Mouse (Mus musculus): ENCODE data around the gene Fam102a. TPM values are rescaled to one million over a fixed set of nuclear protein-coding genes. Genes with fewer than 3 reads are reported as not detected.

Fam102a gene
- polyA plus RNA-seq, 1 experiment from 2014 or later: 13.1 TPM

DNA sequence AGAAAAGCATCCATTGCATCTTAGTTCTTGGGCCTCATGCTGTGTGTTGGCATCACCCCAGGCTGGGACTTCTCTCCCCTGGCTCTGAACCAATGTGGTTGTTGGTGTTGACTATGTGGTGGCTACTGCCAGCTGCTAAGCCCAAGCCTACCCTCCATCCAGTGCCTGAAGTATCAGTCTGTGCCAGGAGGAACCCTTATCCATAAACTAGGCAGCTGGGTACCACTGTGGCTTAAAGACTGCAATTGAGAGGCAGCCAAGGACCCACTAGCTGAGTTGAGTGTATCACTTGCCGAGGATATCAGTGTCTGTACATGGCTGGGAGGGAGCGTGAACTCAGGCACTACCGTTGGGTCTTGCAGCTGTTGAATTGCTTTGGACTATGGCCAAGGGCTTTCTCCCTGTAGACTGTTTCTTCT lies 7.9 kb downstream of the Fam102a start:
- ATAC-seq (ENCODE audit: insufficient read depth, low FRiP score, low TSS enrichment): no peak

DNA sequence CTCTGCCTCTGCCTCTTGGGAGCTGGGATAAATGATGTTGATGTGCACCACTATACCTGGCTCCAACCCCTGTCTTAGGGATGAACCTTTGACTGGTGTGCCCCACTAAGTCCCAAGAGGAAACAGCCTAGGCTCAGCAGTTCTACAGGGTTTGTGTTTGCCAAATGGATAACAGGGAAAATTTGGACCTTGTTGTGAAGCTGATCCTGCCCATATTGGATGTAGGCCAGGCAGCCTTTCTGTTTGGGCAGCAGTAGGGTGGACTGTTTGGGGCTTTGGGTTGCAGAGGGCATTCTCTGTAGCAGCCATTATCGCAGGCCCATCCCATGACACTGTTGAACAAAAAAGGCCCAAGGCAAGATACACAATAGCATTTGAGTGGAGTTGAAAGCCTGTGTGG lies 11.8 kb downstream of the Fam102a start:
- no peaks in the 10 kb centered on the region; the same call in 1 of the 2 replicates for H3K36me3 ChIP-seq (ENCODE audit: control insufficient read depth, insufficient read depth, low read length)
- no peak overlapping the region for H3K27ac ChIP-seq (ENCODE audit: low read depth, low read length)
- no peak for ATAC-seq (ENCODE audit: insufficient read depth, low FRiP score, low TSS enrichment)
- 89% methylated on average over 1 of the region's 1 CpGs for WGBS
- H3K9ac ChIP-seq (ENCODE audit: low read length): no peak overlapping the region
- H3K4me3 ChIP-seq (ENCODE audit: low read depth, low read length): no peak overlapping the region
- DNase-seq (ENCODE audit: low spot score): no peak
- no peak overlapping the region for H3K4me2 ChIP-seq (ENCODE audit: low read depth)
- H3K9me3 ChIP-seq (ENCODE audit: control insufficient read depth, low read length): no peaks in the 10 kb centered on the region
- no peaks in the 10 kb centered on the region for H3K4me1 ChIP-seq (ENCODE audit: control insufficient read depth, insufficient read depth, low read length)
- no peaks in the 10 kb centered on the region for H3K27me3 ChIP-seq (ENCODE audit: control insufficient read depth, insufficient read depth, low read length)

More for the DNA sequence above, 7.9 kb downstream of the Fam102a start:
- DNase-seq (ENCODE audit: low spot score): no peak
- no peak overlapping the region for H3K9ac ChIP-seq (ENCODE audit: low read length)
- peaks cover 19% of the 10 kb centered on the region for H3K4me1 ChIP-seq (ENCODE audit: control insufficient read depth, insufficient read depth, low read length)
- no peak overlapping the region for H3K4me2 ChIP-seq (ENCODE audit: low read depth)
- no peaks in the 10 kb centered on the region for H3K9me3 ChIP-seq (ENCODE audit: control insufficient read depth, low read length)
- no peak overlapping the region for H3K4me3 ChIP-seq (ENCODE audit: low read depth, low read length)
- H3K36me3 ChIP-seq (ENCODE audit: control insufficient read depth, insufficient read depth, low read length): no peaks in the 10 kb centered on the region; the same call in 1 of the 2 replicates
- WGBS: 91% methylated on average over 3 of the region's 3 CpGs
- no peak overlapping the region for H3K27ac ChIP-seq (ENCODE audit: low read depth, low read length)
- H3K27me3 ChIP-seq (ENCODE audit: control insufficient read depth, insufficient read depth, low read length): no peaks in the 10 kb centered on the region

DNA sequence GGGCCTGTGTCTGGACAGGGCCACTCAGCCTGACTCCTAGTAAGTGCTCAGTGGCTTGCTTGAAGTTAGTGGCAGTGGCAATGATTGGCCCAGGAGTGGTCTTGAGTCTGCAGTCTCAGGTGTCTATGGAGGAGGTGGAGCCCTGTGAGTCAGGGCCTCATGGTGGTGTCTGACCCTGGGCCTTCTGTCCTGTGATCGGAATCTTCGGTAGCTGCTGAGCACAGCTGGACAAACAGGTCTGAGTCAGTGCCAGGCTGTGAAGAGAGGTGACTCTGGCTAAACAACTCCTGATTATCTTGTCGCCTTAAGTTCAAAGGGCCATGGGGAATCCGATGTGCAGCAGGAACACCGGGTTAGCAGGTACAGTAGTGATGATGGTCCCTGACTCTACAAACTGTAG lies 12.2 kb downstream of the Fam102a start:
- WGBS: 78% methylated on average over 5 of the region's 5 CpGs
- H3K9me3 ChIP-seq (ENCODE audit: control insufficient read depth, low read length): no peaks in the 10 kb centered on the region
- no peak overlapping the region for H3K4me2 ChIP-seq (ENCODE audit: low read depth)
- H3K36me3 ChIP-seq (ENCODE audit: control insufficient read depth, insufficient read depth, low read length): no peaks in the 10 kb centered on the region; the same call in 1 of the 2 replicates
- DNase-seq (ENCODE audit: low spot score) (no peak), ATAC-seq (ENCODE audit: insufficient read depth, low FRiP score, low TSS enrichment) (no peak)
- no peaks in the 10 kb centered on the region for H3K4me1 ChIP-seq (ENCODE audit: control insufficient read depth, insufficient read depth, low read length)
- no peak overlapping the region for H3K9ac ChIP-seq (ENCODE audit: low read length)
- H3K27me3 ChIP-seq (ENCODE audit: control insufficient read depth, insufficient read depth, low read length): no peaks in the 10 kb centered on the region
- no peak overlapping the region for H3K4me3 ChIP-seq (ENCODE audit: low read depth, low read length)
- H3K27ac ChIP-seq (ENCODE audit: low read depth, low read length): no peak overlapping the region

DNA sequence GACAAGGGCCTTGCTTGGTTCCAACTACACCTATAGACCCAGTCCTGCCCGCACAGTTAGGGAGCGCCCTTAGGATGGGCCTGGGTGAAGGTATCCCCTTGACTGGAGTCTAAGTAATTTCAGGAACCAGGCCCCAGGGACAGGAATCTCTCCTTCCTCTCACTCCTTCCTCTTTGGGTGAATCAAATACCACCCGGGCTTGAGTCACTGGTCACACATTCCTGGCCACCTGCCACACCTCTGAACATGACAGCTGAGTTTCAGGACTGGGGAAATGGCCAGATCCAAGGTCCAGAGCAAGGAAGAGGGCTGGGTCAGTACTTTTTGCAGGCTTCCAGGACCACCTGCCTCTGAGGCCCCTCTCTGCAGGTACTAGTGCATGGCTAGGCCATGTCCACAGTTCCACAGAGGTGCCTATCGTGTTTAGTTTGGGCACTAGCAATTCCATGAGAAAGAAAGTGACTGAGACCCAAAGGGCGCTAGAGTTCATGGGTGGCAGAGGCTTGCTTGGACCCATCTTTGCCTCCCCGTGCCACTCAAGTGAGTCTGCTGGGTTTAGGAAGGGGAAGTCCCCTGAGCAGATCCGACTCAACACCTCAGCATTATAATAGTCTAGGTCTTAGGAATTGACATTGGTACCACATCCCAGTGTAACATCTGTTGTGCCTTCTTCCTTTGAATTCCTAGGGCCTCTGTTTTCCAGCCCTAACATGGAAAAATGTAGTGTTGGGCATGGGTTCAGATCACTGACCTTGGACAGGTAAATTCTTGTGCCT lies 13.0 kb downstream of the Fam102a start:
- Histone ChIP-seq H3K27me3 (ENCODE audit: control insufficient read depth, insufficient read depth, low read length) (no peaks in the 10 kb centered on the region), H3K4me3 (ENCODE audit: low read depth, low read length) (no peak overlapping the region), H3K36me3 (ENCODE audit: control insufficient read depth, insufficient read depth, low read length) (no peaks in the 10 kb centered on the region; the same call in 1 of the 2 replicates), H3K4me2 (ENCODE audit: low read depth) (no peak overlapping the region), H3K9ac (ENCODE audit: low read length) (no peak overlapping the region), H3K27ac (ENCODE audit: low read depth, low read length) (no peak overlapping the region), H3K9me3 (ENCODE audit: control insufficient read depth, low read length) (no peaks in the 10 kb centered on the region), H3K4me1 (ENCODE audit: control insufficient read depth, insufficient read depth, low read length) (no peaks in the 10 kb centered on the region)
- no peak for DNase-seq (ENCODE audit: low spot score)
- 93% methylated on average over 7 of the region's 7 CpGs for WGBS
- ATAC-seq (ENCODE audit: insufficient read depth, low FRiP score, low TSS enrichment): no peak

DNA sequence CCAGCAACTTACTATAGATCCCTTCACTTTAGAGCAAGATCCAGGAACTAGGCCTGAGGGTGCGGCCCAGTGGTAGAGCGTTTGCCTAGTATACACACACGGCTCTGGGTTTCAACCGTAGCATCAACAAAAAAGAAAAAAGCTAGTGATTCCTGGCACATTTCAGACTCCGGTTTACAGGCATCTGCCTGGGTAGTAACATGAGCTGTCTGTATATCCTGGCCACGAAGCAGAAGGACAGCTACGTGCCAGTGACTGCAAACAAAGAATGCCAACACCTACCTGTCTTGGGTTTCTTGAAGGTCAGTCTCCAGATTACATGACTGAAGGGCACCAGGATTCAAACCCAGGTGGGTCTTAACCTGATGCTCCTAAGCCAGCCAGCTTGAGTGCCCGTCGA lies 14.0 kb downstream of the Fam102a start:
- Histone ChIP-seq H3K27me3 (ENCODE audit: control insufficient read depth, insufficient read depth, low read length) (no peaks in the 10 kb centered on the region), H3K9ac (ENCODE audit: low read length) (no peak overlapping the region), H3K9me3 (ENCODE audit: control insufficient read depth, low read length) (no peaks in the 10 kb centered on the region), H3K27ac (ENCODE audit: low read depth, low read length) (no peak overlapping the region), H3K4me1 (ENCODE audit: control insufficient read depth, insufficient read depth, low read length) (no peaks in the 10 kb centered on the region), H3K4me2 (ENCODE audit: low read depth) (no peak overlapping the region), H3K36me3 (ENCODE audit: control insufficient read depth, insufficient read depth, low read length) (no peaks in the 10 kb centered on the region; the same call in 1 of the 2 replicates), H3K4me3 (ENCODE audit: low read depth, low read length) (no peak overlapping the region)
- DNase-seq (ENCODE audit: low spot score) (no peak), ATAC-seq (ENCODE audit: insufficient read depth, low FRiP score, low TSS enrichment) (no peak)
- WGBS: 92% methylated on average over 9 of the region's 9 CpGs

DNA sequence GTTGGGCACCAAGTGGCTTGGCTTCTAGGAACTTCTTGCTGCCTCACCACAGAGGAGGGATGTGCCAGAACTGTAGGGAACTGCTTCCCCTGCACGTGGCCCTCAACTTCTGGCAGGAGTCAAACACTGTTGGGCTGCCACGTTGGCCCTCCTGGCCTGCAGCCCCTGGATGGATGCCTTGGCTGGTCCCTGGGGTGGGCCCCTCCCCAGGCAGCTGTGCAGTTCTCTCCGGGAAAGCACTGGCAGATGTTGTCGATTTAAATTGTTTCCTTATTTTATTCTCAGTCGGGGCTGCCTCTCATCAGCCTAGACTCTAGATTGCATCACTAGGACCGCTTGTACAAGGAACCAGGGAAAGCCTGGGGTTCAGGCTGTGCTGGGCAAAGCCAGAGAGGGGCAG lies 14.6 kb downstream of the Fam102a start:
- H3K4me1 ChIP-seq (ENCODE audit: control insufficient read depth, insufficient read depth, low read length): no peaks in the 10 kb centered on the region
- H3K27ac ChIP-seq (ENCODE audit: low read depth, low read length): no peak overlapping the region
- WGBS: 81% methylated on average over 6 of the region's 6 CpGs
- no peaks in the 10 kb centered on the region; the same call in 1 of the 2 replicates for H3K36me3 ChIP-seq (ENCODE audit: control insufficient read depth, insufficient read depth, low read length)
- no peak overlapping the region for H3K9ac ChIP-seq (ENCODE audit: low read length)
- no peaks in the 10 kb centered on the region for H3K9me3 ChIP-seq (ENCODE audit: control insufficient read depth, low read length)
- ATAC-seq (ENCODE audit: insufficient read depth, low FRiP score, low TSS enrichment): no peak
- no peak overlapping the region for H3K4me3 ChIP-seq (ENCODE audit: low read depth, low read length)
- no peak for DNase-seq (ENCODE audit: low spot score)
- H3K4me2 ChIP-seq (ENCODE audit: low read depth): no peak overlapping the region
- H3K27me3 ChIP-seq (ENCODE audit: control insufficient read depth, insufficient read depth, low read length): no peaks in the 10 kb centered on the region

DNA sequence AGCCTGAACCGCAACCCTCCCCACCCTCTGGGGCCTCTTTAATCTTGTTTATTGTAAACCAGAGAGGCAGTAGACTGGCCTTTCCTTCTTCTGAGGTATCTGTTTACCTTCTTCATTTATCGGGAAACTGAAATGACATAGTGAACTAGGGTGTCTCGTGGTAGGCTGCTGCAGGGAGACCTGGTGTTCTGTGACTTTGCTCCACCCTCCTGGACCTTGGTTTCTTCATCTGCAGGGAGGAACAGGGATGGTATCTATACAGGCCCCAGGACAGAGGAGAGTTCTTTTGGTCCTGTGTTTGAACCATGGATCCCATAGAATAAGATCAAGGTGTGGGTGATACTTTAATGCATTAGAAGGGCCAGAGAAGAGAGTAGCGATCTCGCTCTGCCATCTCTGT lies 16.1 kb downstream of the Fam102a start:
- peaks cover 3% of the 10 kb centered on the region; the same call in 1 of the 2 replicates for H3K4me1 ChIP-seq (ENCODE audit: control insufficient read depth, insufficient read depth, low read length)
- 94% methylated on average over 5 of the region's 5 CpGs for WGBS
- ATAC-seq (ENCODE audit: insufficient read depth, low FRiP score, low TSS enrichment): no peak

DNA sequence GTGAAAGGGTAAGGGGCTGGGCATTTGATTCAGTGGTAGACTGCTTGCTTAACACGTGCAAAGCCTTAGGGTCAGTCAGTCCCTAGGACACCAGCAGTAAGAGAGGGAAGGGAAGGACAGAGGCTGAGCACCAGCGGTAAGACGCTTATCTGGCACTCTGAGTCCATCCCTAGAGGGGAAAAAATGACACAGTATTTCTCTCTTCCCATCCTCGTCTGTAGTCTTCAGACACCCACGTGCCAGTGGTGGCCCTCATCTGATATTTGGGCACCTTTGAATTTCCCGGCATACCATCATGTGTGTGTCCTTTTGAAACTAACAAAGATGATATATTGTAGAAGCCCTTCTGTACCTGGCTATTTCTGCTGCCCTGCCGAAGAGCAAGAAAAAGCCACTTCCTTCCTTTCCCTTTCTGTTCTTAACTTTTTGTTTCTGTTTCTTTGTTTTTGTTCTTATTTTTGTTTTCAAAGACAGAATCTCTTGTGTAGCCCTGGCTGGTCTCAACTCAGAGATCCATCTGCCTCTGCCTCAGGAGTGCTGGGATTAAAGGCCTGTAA lies 18.5 kb downstream of the Fam102a start:
- Histone ChIP-seq H3K27ac (ENCODE audit: low read depth, low read length) (no peak overlapping the region), H3K36me3 (ENCODE audit: control insufficient read depth, insufficient read depth, low read length) (no peaks in the 10 kb centered on the region), H3K9me3 (ENCODE audit: control insufficient read depth, low read length) (no peaks in the 10 kb centered on the region), H3K4me2 (ENCODE audit: low read depth) (no peak overlapping the region), H3K4me1 (ENCODE audit: control insufficient read depth, insufficient read depth, low read length) (peaks cover 7% of the 10 kb centered on the region), H3K4me3 (ENCODE audit: low read depth, low read length) (no peak overlapping the region), H3K27me3 (ENCODE audit: control insufficient read depth, insufficient read depth, low read length) (no peaks in the 10 kb centered on the region), H3K9ac (ENCODE audit: low read length) (no peak overlapping the region)
- DNase-seq (ENCODE audit: low spot score) (no peak), ATAC-seq (ENCODE audit: insufficient read depth, low FRiP score, low TSS enrichment) (no peak)
- 81% methylated on average over 7 of the region's 7 CpGs for WGBS

More for the DNA sequence above, 16.1 kb downstream of the Fam102a start:
- Histone ChIP-seq H3K9ac (ENCODE audit: low read length) (no peak overlapping the region), H3K27ac (ENCODE audit: low read depth, low read length) (no peak overlapping the region), H3K9me3 (ENCODE audit: control insufficient read depth, low read length) (no peaks in the 10 kb centered on the region), H3K4me2 (ENCODE audit: low read depth) (no peak overlapping the region), H3K4me3 (ENCODE audit: low read depth, low read length) (no peak overlapping the region), H3K27me3 (ENCODE audit: control insufficient read depth, insufficient read depth, low read length) (no peaks in the 10 kb centered on the region), H3K36me3 (ENCODE audit: control insufficient read depth, insufficient read depth, low read length) (no peaks in the 10 kb centered on the region; the same call in 1 of the 2 replicates)
- no peak for DNase-seq (ENCODE audit: low spot score)

DNA sequence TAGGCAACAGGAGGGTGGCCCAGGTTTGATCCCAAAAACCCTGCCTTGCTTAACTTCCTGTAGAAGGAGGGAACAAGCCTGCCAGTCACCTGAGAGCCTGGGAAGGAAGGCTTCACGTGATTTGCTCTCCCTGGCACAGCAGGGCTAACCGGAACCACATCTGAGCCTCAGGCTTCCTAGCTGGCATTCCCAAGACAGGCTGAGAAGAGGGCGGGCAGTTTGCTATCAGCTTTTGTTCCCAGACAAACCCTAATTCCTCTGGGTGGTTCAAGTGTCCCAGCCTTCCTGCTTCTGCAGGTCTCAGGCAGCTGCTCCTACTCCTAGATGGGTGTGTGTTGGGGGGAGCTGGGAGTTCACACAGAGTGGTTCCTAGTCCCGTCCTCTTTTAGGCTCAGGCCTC lies 20.4 kb downstream of the Fam102a start:
- Histone ChIP-seq H3K4me2 (ENCODE audit: low read depth) (no peak overlapping the region), H3K27me3 (ENCODE audit: control insufficient read depth, insufficient read depth, low read length) (no peaks in the 10 kb centered on the region), H3K9ac (ENCODE audit: low read length) (no peak overlapping the region; the same call in 1 of the 2 replicates), H3K4me1 (ENCODE audit: control insufficient read depth, insufficient read depth, low read length) (peaks cover 23% of the 10 kb centered on the region), H3K9me3 (ENCODE audit: control insufficient read depth, low read length) (no peaks in the 10 kb centered on the region), H3K4me3 (ENCODE audit: low read depth, low read length) (no peak overlapping the region), H3K27ac (ENCODE audit: low read depth, low read length) (no peak overlapping the region), H3K36me3 (ENCODE audit: control insufficient read depth, insufficient read depth, low read length) (no peaks in the 10 kb centered on the region)
- DNase-seq (ENCODE audit: low spot score): no peak
- WGBS: 58% methylated on average over 4 of the region's 4 CpGs
- no peak for ATAC-seq (ENCODE audit: insufficient read depth, low FRiP score, low TSS enrichment)
